Mouse (Mus musculus) cerebellum, postnatal 10 days (tissue): ENCODE results near the gene Vangl2.

Experiments
- DNase-seq, 2 experiments: peaks; one replicate each; pipeline ENCODE4 v3.0.0; 2021; ENCODE audit warnings: mixed read lengths in 2 of 2

Gene Vangl2

GRCm38 (mm10) chr1:171961704-171962103 is 66.5 kb downstream of the Vangl2 start:
- DNase-seq, result no peak

DNA sequence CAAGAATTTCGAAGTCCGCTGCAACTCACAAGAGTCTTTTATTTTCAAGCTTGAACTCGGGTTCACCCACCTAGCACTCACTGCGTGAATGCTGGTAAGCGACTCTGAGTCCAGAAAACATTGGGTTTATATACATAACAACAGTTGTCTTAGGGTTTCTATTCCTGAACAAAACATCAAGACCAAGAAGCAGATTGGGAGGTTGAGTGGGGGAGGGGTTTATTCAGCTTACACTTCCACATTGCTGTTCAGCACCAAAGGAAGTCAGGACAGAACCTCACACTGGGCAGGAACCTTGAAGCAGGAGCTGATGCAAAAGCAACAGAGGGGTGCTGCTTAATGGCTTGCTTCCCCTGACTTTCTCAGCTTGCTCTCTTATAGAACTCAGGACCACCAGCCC is 67.5 kb downstream of the Vangl2 start:
- no peak for DNase-seq

- no peak for DNase-seq
Observed at GRCm38 (mm10) chr1:171957411-171957810, 70.8 kb downstream of the Vangl2 start.

DNA sequence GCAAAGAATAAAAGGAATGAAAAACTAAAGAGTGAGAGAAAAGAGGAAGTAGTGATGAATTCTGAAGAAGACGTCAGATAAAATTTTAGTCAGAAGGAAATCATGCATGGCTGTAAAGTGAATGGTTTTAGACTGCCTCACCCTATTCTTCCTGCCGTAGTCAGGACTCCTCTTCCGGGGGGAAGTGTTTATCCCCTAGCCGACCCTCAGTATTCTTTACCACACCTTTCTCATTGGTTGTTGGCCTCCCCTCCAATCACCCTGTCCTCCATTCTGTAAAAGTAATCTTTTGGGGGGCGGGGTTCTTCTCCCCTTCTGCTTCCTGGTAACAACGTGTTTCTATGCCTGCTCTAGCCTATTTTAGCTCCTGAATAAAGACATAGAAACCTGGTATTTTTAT is 73.2 kb downstream of the Vangl2 start:
- no peak for DNase-seq
